Mouse (Mus musculus) forebrain, embryonic 10.5 days (tissue): ENCODE results near the gene Txnl4b. TPM values are rescaled to one million over a fixed set of nuclear protein-coding genes. Genes with fewer than 3 reads are reported as not detected.

ENCODE experiments used
- DNase-seq: peaks from one replicate; pipeline ENCODE4 v3.0.0-alpha.2; 2017; ENCODE audit warnings: low spot score; ENCODE audit errors: extremely low spot score
- H3K27ac ChIP-seq: fragments of 300-500 bp; sonication (generic); 2 replicates; pipeline ENCODE4 v1.5.1; 2016; ENCODE audit warnings: mild to moderate bottlenecking
- H3K27me3 ChIP-seq: fragments of 300-500 bp; sonication (generic); 2 replicates; pipeline ENCODE4 v1.6.1; 2016; ENCODE audit warnings: mild to moderate bottlenecking; ENCODE audit not compliant: poor library complexity, severe bottlenecking
- H3K36me3 ChIP-seq: fragments of 300-500 bp; sonication (generic); replicated peaks from 2 replicates; pipeline ENCODE4 v1.6.1; 2016; ENCODE audit warnings: mild to moderate bottlenecking, moderate library complexity
- H3K4me1 ChIP-seq: fragments of 300-500 bp; sonication (generic); 2 replicates; pipeline ENCODE4 v1.6.1; 2016
- H3K4me3 ChIP-seq: fragments of 300-500 bp; sonication (generic); 2 replicates; pipeline ENCODE4 v1.5.1; 2016; ENCODE audit warnings: mild to moderate bottlenecking, moderate library complexity
- H3K9me3 ChIP-seq: fragments of 300-500 bp; sonication (generic); 2 replicates; pipeline ENCODE4 v1.6.1; 2016; ENCODE audit warnings: mild to moderate bottlenecking, moderate library complexity
- WGBS: fragments of 180-500 bp; shearing (Covaris S2); methylation state at CpG from one replicate; pipeline ENCODE4 v1.1.7; 2016; 5-methylcytosine and 5-hydroxymethylcytosine counted together
- polyA plus RNA-seq: library from polyadenylated mRNA; unstranded; fragments of >200 nt; fragmentation: Nextera tagmentation; extraction: Ambion mirVana; gene quantifications from 2 replicates; pipeline ENCODE4 v1.2.1, GENCODE M21; 2016

The Txnl4b gene
- 25.7 and 27.4 TPM in 2 replicates for polyA plus RNA-seq

- Histone ChIP-seq H3K27me3 (no peaks in the 10 kb centered on the region), H3K4me3 (peak within 1 kb of the TSS; percentile 93), H3K27ac (peak within 1 kb of the TSS; percentile 94), H3K36me3 (peaks cover 39% of the 10 kb centered on the region), H3K9me3 (no peaks in the 10 kb centered on the region), H3K4me1 (peaks cover 25% of the 10 kb centered on the region)
- peak; percentile 97 for DNase-seq
- WGBS: under 1% methylated on average over 52 of the region's 52 CpGs
These were observed at the start of gene Txnl4b, which contains the start of gene Dhx38 for GRCm38 (mm10) chr8:109565498-109566333. Gene Txnl4b (plus strand): TSS chr8:109565892. Gene Dhx38 (minus strand): TSS chr8:109565861.

- no peak overlapping the region for H3K4me3 ChIP-seq
- no peak overlapping the region for H3K27ac ChIP-seq
- H3K27me3 ChIP-seq: no peaks in the 10 kb centered on the region
- 0 out of 2 replicates have a peak, but pooled peaks cover 4% of the 10 kb centered on the region for H3K4me1 ChIP-seq
- DNase-seq: no peak
- 0 out of 2 replicates have a peak, but pooled peaks cover 3% of the 10 kb centered on the region for H3K9me3 ChIP-seq
- H3K36me3 ChIP-seq: no peaks in the 10 kb centered on the region
- 81% methylated on average over 2 of the region's 2 CpGs for WGBS
These were observed 41.7 kb upstream of the Txnl4b start for GRCm38 (mm10) chr8:109524008-109524407.

GRCm38 (mm10) chr8:109535140-109535990 is 30.3 kb upstream of the Txnl4b start:
- 87% methylated on average over 19 of the region's 19 CpGs for WGBS
- Histone ChIP-seq H3K36me3 (no peaks in the 10 kb centered on the region), H3K4me3 (no peak overlapping the region), H3K9me3 (no peaks in the 10 kb centered on the region), H3K4me1 (peaks cover 13% of the 10 kb centered on the region), H3K27me3 (no peaks in the 10 kb centered on the region), H3K27ac (no peak overlapping the region)
- peak; percentile 39 for DNase-seq

GRCm38 (mm10) chr8:109536703-109537102 is 29.0 kb upstream of the Txnl4b start:
- WGBS: 3% methylated on average over 5 of the region's 5 CpGs
- no peaks in the 10 kb centered on the region for H3K27me3 ChIP-seq
- peak; percentile 85 for DNase-seq
- peak overlapping the region; percentile 20; the same call in 1 of the 2 replicates for H3K27ac ChIP-seq
- no peaks in the 10 kb centered on the region for H3K36me3 ChIP-seq
- no peaks in the 10 kb centered on the region for H3K9me3 ChIP-seq
- peak overlapping the region; percentile 25; the same call in 1 of the 2 replicates for H3K4me3 ChIP-seq
- peaks cover 12% of the 10 kb centered on the region for H3K4me1 ChIP-seq

- 76% methylated on average over 5 of the region's 5 CpGs for WGBS
These were observed 23.5 kb upstream of the Txnl4b start for GRCm38 (mm10) chr8:109542165-109542564.

GRCm38 (mm10) chr8:109542748-109543519 is 22.8 kb upstream of the Txnl4b start:
- no peaks in the 10 kb centered on the region for H3K4me1 ChIP-seq
- DNase-seq: no peak

More at GRCm38 (mm10) chr8:109542165-109542564, 23.5 kb upstream of the Txnl4b start:
- Histone ChIP-seq H3K36me3 (peaks cover 18% of the 10 kb centered on the region), H3K9me3 (no peaks in the 10 kb centered on the region), H3K4me1 (no peaks in the 10 kb centered on the region), H3K4me3 (no peak overlapping the region), H3K27me3 (no peaks in the 10 kb centered on the region), H3K27ac (no peak overlapping the region)
- DNase-seq: no peak

GRCm38 (mm10) chr8:109544049-109544448 is 21.6 kb upstream of the Txnl4b start:
- H3K27me3 ChIP-seq: no peaks in the 10 kb centered on the region
- H3K27ac ChIP-seq: no peak overlapping the region
- no peaks in the 10 kb centered on the region for H3K9me3 ChIP-seq
- no peaks in the 10 kb centered on the region for H3K4me1 ChIP-seq
- DNase-seq: no peak
- H3K4me3 ChIP-seq: no peak overlapping the region
- 54% methylated on average over 3 of the region's 3 CpGs for WGBS
- H3K36me3 ChIP-seq: peaks cover 37% of the 10 kb centered on the region

More at GRCm38 (mm10) chr8:109542748-109543519, 22.8 kb upstream of the Txnl4b start:
- peaks cover 26% of the 10 kb centered on the region for H3K36me3 ChIP-seq
- 87% methylated on average over 8 of the region's 8 CpGs for WGBS
- no peaks in the 10 kb centered on the region for H3K9me3 ChIP-seq
- no peaks in the 10 kb centered on the region for H3K27me3 ChIP-seq
- H3K4me3 ChIP-seq: no peak overlapping the region
- H3K27ac ChIP-seq: no peak overlapping the region

GRCm38 (mm10) chr8:109551663-109552062 is 14.0 kb upstream of the Txnl4b start:
- no peaks in the 10 kb centered on the region for H3K9me3 ChIP-seq
- peaks cover 100% of the 10 kb centered on the region for H3K36me3 ChIP-seq
- H3K27me3 ChIP-seq: no peaks in the 10 kb centered on the region
- peak; percentile 25 for DNase-seq
- 48% methylated on average over 3 of the region's 3 CpGs for WGBS
- H3K27ac ChIP-seq: no peak overlapping the region
- H3K4me1 ChIP-seq: no peaks in the 10 kb centered on the region
- no peak overlapping the region for H3K4me3 ChIP-seq

- H3K27me3 ChIP-seq: no peaks in the 10 kb centered on the region
- WGBS: 81% methylated on average over 2 of the region's 2 CpGs
- DNase-seq: no peak
These were observed 1.8 kb upstream of the Txnl4b start for GRCm38 (mm10) chr8:109563881-109564280.

GRCm38 (mm10) chr8:109564766-109565165 is 926 bp upstream of the Txnl4b start:
- Histone ChIP-seq H3K27me3 (no peaks in the 10 kb centered on the region), H3K4me1 (peaks cover 25% of the 10 kb centered on the region), H3K36me3 (peaks cover 41% of the 10 kb centered on the region), H3K27ac (peak overlapping the region; percentile 94), H3K4me3 (peak overlapping the region; percentile 93), H3K9me3 (no peaks in the 10 kb centered on the region)
- 6% methylated on average over 10 of the region's 10 CpGs for WGBS
- no peak for DNase-seq

More at GRCm38 (mm10) chr8:109563881-109564280, 1.8 kb upstream of the Txnl4b start:
- Histone ChIP-seq H3K27ac (no peak overlapping the region), H3K4me1 (peaks cover 25% of the 10 kb centered on the region), H3K9me3 (no peaks in the 10 kb centered on the region), H3K36me3 (peaks cover 42% of the 10 kb centered on the region), H3K4me3 (peak overlapping the region; percentile 93; the same call in 1 of the 2 replicates)

- no peak for DNase-seq
- no peaks in the 10 kb centered on the region for H3K9me3 ChIP-seq
- H3K4me1 ChIP-seq: peaks cover 9% of the 10 kb centered on the region
- peaks cover 27% of the 10 kb centered on the region for H3K36me3 ChIP-seq
- no peak overlapping the region for H3K4me3 ChIP-seq
- H3K27ac ChIP-seq: no peak overlapping the region
- no peaks in the 10 kb centered on the region for H3K27me3 ChIP-seq
- 92% methylated on average over 12 of the region's 12 CpGs for WGBS
These were observed 5.4 kb downstream of the Txnl4b start for GRCm38 (mm10) chr8:109571139-109571538.

- WGBS: 75% methylated on average over 4 of the region's 4 CpGs
- H3K36me3 ChIP-seq: peaks cover 9% of the 10 kb centered on the region; the same call in 1 of the 2 replicates
- H3K27me3 ChIP-seq: no peaks in the 10 kb centered on the region
- H3K4me3 ChIP-seq: no peak overlapping the region
- no peaks in the 10 kb centered on the region for H3K4me1 ChIP-seq
- no peaks in the 10 kb centered on the region for H3K9me3 ChIP-seq
- DNase-seq: no peak
- H3K27ac ChIP-seq: no peak overlapping the region
These were observed 10.6 kb downstream of the Txnl4b start for GRCm38 (mm10) chr8:109576311-109576710.
